Mouse (Mus musculus) splenic B cell, adult 2 months (primary cell): ENCODE measurements around the gene Prkn.

ENCODE experiments used
- DNase-seq: peaks from one replicate; pipeline ENCODE4 v3.0.0-alpha.2; 2011; ENCODE audit warnings: low read depth, low spot score
- H3K27me3 ChIP-seq: 2 replicates; pipeline ENCODE4 v1.6.1; 2012; ENCODE audit warnings: mild to moderate bottlenecking, low read length, moderate library complexity, mixed read lengths; ENCODE audit not compliant: control insufficient read depth, poor library complexity, insufficient read depth, severe bottlenecking
- H3K36me3 ChIP-seq: 2 replicates; pipeline ENCODE4 v1.6.1; 2012; ENCODE audit warnings: mild to moderate bottlenecking, low read length, moderate library complexity, mixed read lengths; ENCODE audit not compliant: control insufficient read depth, poor library complexity, insufficient read depth, severe bottlenecking

Prkn gene

DNA sequence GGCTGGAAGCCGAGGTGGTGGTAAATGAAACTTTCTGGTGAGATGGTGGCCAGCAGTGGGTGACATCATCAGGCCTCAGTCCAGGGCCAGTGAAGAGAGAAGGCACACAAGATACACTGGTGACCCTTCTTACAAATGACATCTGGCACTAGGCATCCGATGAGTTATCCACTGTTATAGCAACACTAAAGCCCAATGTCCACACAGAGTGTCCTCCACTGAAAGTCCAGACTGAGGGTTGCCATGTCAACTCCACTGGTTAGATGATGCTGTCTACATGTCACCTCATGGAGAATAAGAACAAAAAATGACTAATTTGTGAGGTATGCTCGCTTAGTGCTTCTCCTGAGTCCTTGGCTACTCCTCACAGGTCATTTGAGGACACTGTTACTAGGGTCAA, 1210.8 kb downstream of the Prkn start:
- no peaks in the 10 kb centered on the region for H3K36me3 ChIP-seq
- no peak for DNase-seq
- H3K27me3 ChIP-seq, result no peaks in the 10 kb centered on the region

GRCm38 (mm10) chr17:12052651-12053050, 1212.5 kb downstream of the Prkn start:
- no peaks in the 10 kb centered on the region for H3K27me3 ChIP-seq
- H3K36me3 ChIP-seq, result no peaks in the 10 kb centered on the region
- DNase-seq, result no peak

DNA sequence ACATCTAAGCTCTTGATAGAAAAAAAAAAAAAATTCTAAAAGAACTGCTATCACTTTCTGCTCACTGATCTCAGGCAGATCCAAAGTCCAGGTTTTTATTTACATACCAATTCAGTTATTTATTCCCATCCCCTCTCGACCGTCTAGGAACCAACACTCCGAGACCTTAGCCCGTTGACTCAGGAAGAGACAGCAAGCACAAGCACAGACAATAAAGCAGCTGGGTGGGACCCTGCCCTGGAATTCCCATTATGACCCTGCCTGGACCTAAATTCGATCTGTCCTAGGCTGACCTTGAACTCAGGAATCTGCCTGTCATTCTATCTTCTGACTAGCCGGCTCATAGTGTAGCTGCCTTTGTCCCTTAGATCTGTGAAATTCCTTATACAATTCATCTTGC, 1218.9 kb downstream of the Prkn start:
- Histone ChIP-seq H3K27me3 (no peaks in the 10 kb centered on the region), H3K36me3 (no peaks in the 10 kb centered on the region)
- DNase-seq, result no peak

- DNase-seq, result no peak
- no peaks in the 10 kb centered on the region for H3K36me3 ChIP-seq
- H3K27me3 ChIP-seq, result no peaks in the 10 kb centered on the region
These were observed 1221.2 kb downstream of the Prkn start for GRCm38 (mm10) chr17:12061381-12061780.

DNA sequence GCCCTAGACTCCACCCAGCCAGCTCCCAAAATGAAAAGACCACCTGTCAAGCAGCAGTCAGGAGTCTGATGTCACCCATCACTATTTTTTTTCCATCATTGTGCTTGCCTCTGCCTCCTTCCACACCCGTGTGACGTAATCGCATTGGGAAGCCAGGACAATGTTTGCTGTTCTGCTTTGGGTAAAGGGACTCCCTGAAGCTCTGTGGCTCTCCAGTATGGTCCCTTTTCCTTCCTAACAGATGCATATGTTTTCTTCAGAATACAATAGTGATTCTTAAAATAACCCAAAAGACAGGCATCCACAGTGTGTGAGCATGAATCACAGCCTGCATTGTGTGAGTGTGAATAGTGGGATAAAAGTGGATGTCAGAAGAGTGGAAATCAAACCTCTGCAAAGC, 1222.7 kb downstream of the Prkn start:
- Histone ChIP-seq H3K27me3 (no peaks in the 10 kb centered on the region), H3K36me3 (no peaks in the 10 kb centered on the region)
- DNase-seq, result no peak

- Histone ChIP-seq H3K36me3 (no peaks in the 10 kb centered on the region), H3K27me3 (no peaks in the 10 kb centered on the region)
- DNase-seq, result no peak
These were observed 1223.3 kb downstream of the Prkn start for GRCm38 (mm10) chr17:12063533-12063932.

- Histone ChIP-seq H3K36me3 (no peaks in the 10 kb centered on the region), H3K27me3 (no peaks in the 10 kb centered on the region)
- DNase-seq, result no peak
These were observed 1225.9 kb downstream of the Prkn start for GRCm38 (mm10) chr17:12066054-12066453.

DNA sequence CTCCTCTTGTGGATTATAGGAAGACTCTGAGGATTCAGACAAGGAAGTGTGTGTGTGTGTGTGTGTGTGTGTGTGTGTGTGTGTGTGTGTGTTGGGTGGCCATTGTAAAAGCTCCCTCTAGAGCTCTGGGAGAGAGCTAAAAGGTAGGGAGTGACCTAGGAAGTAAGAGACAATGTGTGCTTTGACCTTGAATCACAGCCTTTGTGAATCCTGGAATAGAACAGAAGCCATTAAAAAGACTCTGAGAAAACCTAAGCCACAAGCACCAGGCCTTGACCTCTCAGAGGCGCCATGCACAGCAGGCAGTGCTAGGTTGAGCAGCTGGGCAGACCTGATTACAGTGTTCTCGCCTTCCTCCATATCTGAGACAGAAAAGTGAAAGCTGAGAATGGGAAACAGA, 1236.6 kb downstream of the Prkn start:
- no peaks in the 10 kb centered on the region for H3K36me3 ChIP-seq
- H3K27me3 ChIP-seq, result no peaks in the 10 kb centered on the region
- DNase-seq, result no peak

DNA sequence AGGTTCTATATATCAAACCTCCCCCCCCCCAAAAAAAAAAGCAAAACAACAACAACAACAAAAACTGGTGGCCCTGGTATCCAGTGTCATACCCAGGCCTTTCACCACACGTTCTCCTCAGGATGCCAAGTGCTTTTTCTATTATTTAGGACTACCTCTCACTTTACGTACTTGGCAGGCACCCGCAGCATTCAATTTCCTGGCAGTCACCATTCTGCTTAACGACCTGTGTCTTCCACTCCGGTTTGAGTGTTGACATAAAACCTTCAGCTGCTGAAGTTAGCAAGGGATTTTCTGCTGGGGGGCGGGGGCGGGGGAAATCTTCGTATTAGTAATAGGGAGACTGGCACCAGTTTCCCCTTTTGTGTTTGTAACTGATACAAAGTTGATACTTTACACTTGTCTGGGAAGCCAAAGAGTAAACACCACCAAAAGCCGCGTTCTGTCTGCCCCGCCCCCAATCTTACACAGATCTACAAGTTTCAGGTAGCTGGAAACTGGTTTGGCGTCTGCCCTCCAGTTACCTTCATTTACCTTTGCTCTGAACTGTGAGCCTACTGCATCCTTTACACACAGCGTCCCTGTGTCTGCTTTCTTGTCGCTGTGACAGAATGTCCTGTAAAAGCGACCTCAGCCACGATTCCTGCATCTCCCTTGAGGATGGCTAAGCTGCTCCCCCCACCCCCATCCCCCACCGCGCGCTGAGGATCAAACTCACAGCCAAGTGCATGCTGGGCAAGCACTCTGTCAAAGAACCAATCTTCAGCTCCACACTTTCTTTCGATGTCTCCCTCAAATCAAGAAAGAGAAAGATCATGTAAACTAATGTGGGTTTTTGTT, 1240.7 kb downstream of the Prkn start:
- no peaks in the 10 kb centered on the region for H3K36me3 ChIP-seq
- DNase-seq, result no peak
- H3K27me3 ChIP-seq, result no peaks in the 10 kb centered on the region

DNA sequence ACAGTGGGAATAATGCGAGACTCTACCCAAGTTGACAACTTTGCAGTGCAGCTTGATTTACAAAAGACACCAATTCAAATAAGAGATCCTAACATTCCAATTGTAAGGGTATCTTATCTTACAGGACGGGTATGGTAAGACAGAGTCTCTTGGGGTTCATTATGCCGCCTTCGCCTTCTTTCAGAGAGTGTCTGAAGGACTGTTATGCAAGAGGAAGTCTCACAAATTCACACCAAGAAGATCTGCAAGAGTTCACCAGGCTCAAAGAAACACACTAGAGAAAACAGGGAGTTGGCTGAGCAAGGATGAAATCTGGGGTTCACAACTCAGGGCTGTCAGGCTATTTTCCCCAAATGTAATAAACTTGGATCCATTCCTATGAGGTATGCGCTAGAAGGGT, 1242.0 kb downstream of the Prkn start:
- DNase-seq, result no peak
- Histone ChIP-seq H3K27me3 (no peaks in the 10 kb centered on the region), H3K36me3 (no peaks in the 10 kb centered on the region)

GRCm38 (mm10) chr17:12090261-12090927, 1250.2 kb downstream of the Prkn start:
- DNase-seq, result no peak
- Histone ChIP-seq H3K27me3 (no peaks in the 10 kb centered on the region), H3K36me3 (no peaks in the 10 kb centered on the region)

DNA sequence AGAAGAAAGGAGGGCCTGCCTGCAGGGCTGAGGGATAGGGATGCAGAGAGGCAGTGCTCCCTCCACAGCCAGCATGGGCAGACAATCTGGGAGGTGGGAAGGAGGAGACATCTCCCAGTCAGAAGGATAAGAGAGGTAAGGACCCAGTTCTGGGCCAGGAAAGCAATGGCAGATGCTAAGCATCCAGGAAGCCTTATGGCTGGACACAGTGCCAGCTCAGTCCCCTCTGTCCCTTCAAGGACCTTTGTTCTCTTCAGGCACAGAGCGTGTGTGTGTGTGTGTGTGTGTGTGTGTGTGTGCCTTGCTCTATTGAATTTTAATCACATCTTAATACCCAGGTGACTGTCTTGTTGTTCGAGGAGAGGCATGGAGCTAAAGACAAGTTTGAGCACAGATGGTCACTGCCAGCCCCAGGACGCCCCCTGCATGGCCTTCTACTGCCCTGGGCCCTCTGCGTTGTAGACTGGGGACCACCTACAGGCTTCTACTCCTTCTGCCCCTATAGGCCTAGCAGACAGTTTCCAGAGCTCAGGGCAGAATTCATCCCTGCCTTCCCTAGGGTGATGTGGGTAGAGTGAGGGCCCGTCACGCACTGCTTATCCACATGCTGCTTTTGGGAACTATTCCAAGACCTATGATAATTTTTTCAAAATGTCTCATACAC, 1252.8 kb downstream of the Prkn start:
- Histone ChIP-seq H3K36me3 (no peaks in the 10 kb centered on the region), H3K27me3 (no peaks in the 10 kb centered on the region)
- DNase-seq, result no peak

DNA sequence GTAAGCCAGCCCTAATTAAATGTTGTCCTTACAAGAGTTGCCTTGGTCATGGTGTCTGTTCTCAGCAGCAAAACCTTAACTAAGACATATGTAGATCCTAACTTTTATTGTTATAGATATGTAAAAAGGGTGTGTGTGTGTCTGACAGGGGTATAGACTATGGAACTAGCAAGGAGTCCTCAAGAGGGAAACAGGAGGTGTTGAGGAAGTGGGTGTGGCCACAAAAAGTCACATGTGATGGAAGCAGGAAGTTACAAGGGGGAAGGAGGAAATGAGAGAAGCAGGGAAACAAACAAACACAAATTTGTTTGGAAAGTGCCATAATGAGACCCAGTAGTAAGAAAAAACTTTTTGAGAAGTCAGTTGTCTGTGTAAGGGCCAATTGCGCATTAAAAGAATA, 1253.8 kb downstream of the Prkn start:
- H3K27me3 ChIP-seq, result no peaks in the 10 kb centered on the region
- no peaks in the 10 kb centered on the region for H3K36me3 ChIP-seq

GRCm38 (mm10) chr17:12094827-12095590, 1254.8 kb downstream of the Prkn start:
- no peaks in the 10 kb centered on the region for H3K36me3 ChIP-seq
- no peaks in the 10 kb centered on the region for H3K27me3 ChIP-seq
- DNase-seq, result no peak

More for the DNA sequence above, 1253.8 kb downstream of the Prkn start:
- peak; percentile 11 for DNase-seq
